Mouse (Mus musculus) MEL (cell line): ENCODE measurements around the gene Dnmt3l. TPM values are rescaled to one million over a fixed set of nuclear protein-coding genes. Genes with fewer than 3 reads are reported as not detected.

Experiments
- DNase-seq: peaks from one replicate; pipeline ENCODE4 v3.0.0; 2011; ENCODE audit warnings: low read depth, low spot score
- H3K27ac ChIP-seq: 2 replicates; pipeline ENCODE4 v1.5.1; 2012; ENCODE audit warnings: low read depth, mild to moderate bottlenecking, control low read depth, low read length, moderate library complexity; ENCODE audit not compliant: control insufficient read depth
- H3K27me3 ChIP-seq, 2 experiments: fragments of 150-350 bp in 1 of 2; sonication (generic) in 1 of 2; 2 replicates each; pipeline ENCODE4 v1.6.1; 2012; ENCODE audit warnings: low read length in 2 of 2, mild to moderate bottlenecking in 2 of 2, improper control_type of control experiment in 1 of 2, moderate library complexity in 1 of 2; ENCODE audit not compliant: insufficient read depth in 2 of 2, control insufficient read depth in 1 of 2
- H3K36me3 ChIP-seq, 2 experiments: 2 replicates each; pipeline ENCODE4 v1.6.1; 2012 to 2014; ENCODE audit warnings: low read length in 2 of 2, improper control_type of control experiment in 1 of 2, inconsistent platforms in 1 of 2, mild to moderate bottlenecking in 1 of 2; ENCODE audit not compliant: insufficient read depth in 2 of 2, control insufficient read depth in 1 of 2
- H3K4me1 ChIP-seq, 2 experiments: fragments of 150-350 bp in 1 of 2; sonication (generic) in 1 of 2; 2 replicates each; pipeline ENCODE4 v1.6.1; 2012; ENCODE audit warnings: low read length in 2 of 2, improper control_type of control experiment in 1 of 2, mild to moderate bottlenecking in 1 of 2; ENCODE audit not compliant: insufficient read depth in 2 of 2, control insufficient read depth in 1 of 2
- H3K4me3 ChIP-seq, 2 experiments: fragments of 150-350 bp in 1 of 2; sonication (generic) in 1 of 2; 2 replicates each; pipeline ENCODE4 v1.5.1; 2012; ENCODE audit warnings: low read depth in 2 of 2, low read length in 2 of 2, mild to moderate bottlenecking in 2 of 2, moderate library complexity in 2 of 2, control low read depth in 1 of 2, improper control_type of control experiment in 1 of 2; ENCODE audit not compliant: control insufficient read depth in 1 of 2, insufficient read depth in 1 of 2
- H3K79me2 ChIP-seq: 2 replicates; pipeline ENCODE4 v1.6.1; 2012; ENCODE audit warnings: mild to moderate bottlenecking, low read length, moderate library complexity; ENCODE audit not compliant: control insufficient read depth, poor library complexity, insufficient read depth
- H3K9ac ChIP-seq: 2 replicates; pipeline ENCODE4 v1.6.1; 2012; ENCODE audit warnings: low read depth, mild to moderate bottlenecking, control low read depth, low read length, moderate library complexity; ENCODE audit not compliant: control insufficient read depth, poor library complexity, severe bottlenecking
- H3K9me3 ChIP-seq: fragments of 150-350 bp; sonication (generic); replicated peaks from 2 replicates; pipeline ENCODE4 v1.6.1; 2012; ENCODE audit warnings: mild to moderate bottlenecking, low read length, improper control_type of control experiment, moderate library complexity; ENCODE audit not compliant: insufficient read depth
- CHD1 ChIP-seq: IDR thresholded peaks from 2 replicates; pipeline ENCODE4 v1.6.1; 2012; ENCODE audit warnings: low read depth, mild to moderate bottlenecking, inconsistent platforms, low read length, improper control_type of control experiment
- CHD2 ChIP-seq: IDR thresholded peaks from 2 replicates; pipeline ENCODE4 v1.6.1; 2011; ENCODE audit warnings: low read length, improper control_type of control experiment
- CTCF ChIP-seq, 3 experiments: IDR thresholded peaks in 2 of 3; conservative IDR thresholded peaks in 1 of 3; 2 replicates each; pipeline ENCODE4 v1.5.1; 2011 to 2012; ENCODE audit warnings: low read length in 3 of 3, low read depth in 2 of 3, mild to moderate bottlenecking in 2 of 3, improper control_type of control experiment in 1 of 3, inconsistent platforms in 1 of 3, mixed read lengths in 1 of 3, moderate library complexity in 1 of 3; ENCODE audit not compliant: control insufficient read depth in 1 of 3, insufficient read depth in 1 of 3, poor library complexity in 1 of 3, severe bottlenecking in 1 of 3
- E2F4 ChIP-seq: IDR thresholded peaks from 2 replicates; pipeline ENCODE4 v1.6.1; 2011; ENCODE audit warnings: low read depth, low read length, improper control_type of control experiment, borderline replicate concordance
- ELF1 ChIP-seq: IDR thresholded peaks from 2 replicates; pipeline ENCODE4 v1.6.1; 2014; ENCODE audit warnings: low read depth, mild to moderate bottlenecking, inconsistent platforms, low read length, improper control_type of control experiment, moderate library complexity
- ETS1 ChIP-seq: IDR thresholded peaks from 2 replicates; pipeline ENCODE4 v1.6.1; 2012; ENCODE audit warnings: low read depth, mild to moderate bottlenecking, inconsistent platforms, low read length, improper control_type of control experiment, moderate library complexity
- GABPA ChIP-seq: IDR thresholded peaks from 2 replicates; pipeline ENCODE4 v1.6.1; 2012; ENCODE audit warnings: low read depth, mild to moderate bottlenecking, inconsistent platforms, low read length, improper control_type of control experiment, moderate library complexity
- GATA1 ChIP-seq: IDR thresholded peaks from 2 replicates; pipeline ENCODE4 v1.6.1; 2011; ENCODE audit warnings: low read depth, low read length, improper control_type of control experiment
- MAFK ChIP-seq: IDR thresholded peaks from 2 replicates; pipeline ENCODE4 v1.6.1; 2011; ENCODE audit warnings: low read depth, mild to moderate bottlenecking, low read length, improper control_type of control experiment, borderline replicate concordance
- MAX ChIP-seq: IDR thresholded peaks from 2 replicates; pipeline ENCODE4 v1.6.1; 2011; ENCODE audit warnings: low read length, improper control_type of control experiment
- MXI1 ChIP-seq: IDR thresholded peaks from 2 replicates; pipeline ENCODE4 v1.6.1; 2011; ENCODE audit warnings: mild to moderate bottlenecking, low read depth, low read length, improper control_type of control experiment
- MYB ChIP-seq: IDR thresholded peaks from 2 replicates; pipeline ENCODE4 v1.6.1; 2011; ENCODE audit warnings: mild to moderate bottlenecking, low read depth, low read length, improper control_type of control experiment
- POLR2A ChIP-seq, 2 experiments: IDR thresholded peaks; 2 replicates each; pipeline ENCODE4 v1.6.1; 2011 to 2012; ENCODE audit warnings: low read length in 2 of 2, mild to moderate bottlenecking in 2 of 2, control low read depth in 1 of 2, improper control_type of control experiment in 1 of 2, low read depth in 1 of 2, moderate library complexity in 1 of 2; ENCODE audit not compliant: control insufficient read depth in 1 of 2, insufficient read depth in 1 of 2, poor library complexity in 1 of 2
- POLR2AphosphoS5 ChIP-seq: IDR thresholded peaks from 2 replicates; pipeline ENCODE4 v1.6.1; 2012; ENCODE audit warnings: low read depth, borderline replicate concordance, mild to moderate bottlenecking, inconsistent platforms, low read length, moderate library complexity, mixed read lengths
- RAD21 ChIP-seq: IDR thresholded peaks from 2 replicates; pipeline ENCODE4 v1.6.1; 2011; ENCODE audit warnings: mild to moderate bottlenecking, low read depth, low read length, improper control_type of control experiment
- RCOR1 ChIP-seq: IDR thresholded peaks from 2 replicates; pipeline ENCODE4 v1.6.1; 2012; ENCODE audit warnings: low read depth, mild to moderate bottlenecking, inconsistent platforms, low read length, improper control_type of control experiment
- SIN3A ChIP-seq: IDR thresholded peaks from 2 replicates; pipeline ENCODE4 v1.6.1; 2012; ENCODE audit warnings: low read length, improper control_type of control experiment, inconsistent platforms
- SMC3 ChIP-seq: IDR thresholded peaks from 2 replicates; pipeline ENCODE4 v1.6.1; 2011; ENCODE audit warnings: low read depth, low read length, improper control_type of control experiment
- TAL1 ChIP-seq: IDR thresholded peaks from 2 replicates; pipeline ENCODE4 v1.6.1; 2012; ENCODE audit warnings: mild to moderate bottlenecking, inconsistent platforms, low read length, moderate library complexity, mixed read lengths
- TBP ChIP-seq: IDR thresholded peaks from 2 replicates; pipeline ENCODE4 v1.8.0; 2011; ENCODE audit warnings: low read depth, low read length, improper control_type of control experiment
- TCF12 ChIP-seq: IDR thresholded peaks from 2 replicates; pipeline ENCODE4 v1.6.1; 2014; ENCODE audit warnings: low read depth, mild to moderate bottlenecking, inconsistent platforms, low read length, improper control_type of control experiment, moderate library complexity
- UBTF ChIP-seq: IDR thresholded peaks from 2 replicates; pipeline ENCODE4 v1.6.1; 2012; ENCODE audit warnings: low read depth, mild to moderate bottlenecking, inconsistent platforms, low read length, improper control_type of control experiment, moderate library complexity, borderline replicate concordance; ENCODE audit not compliant: insufficient read depth
- USF2 ChIP-seq, 2 experiments: IDR thresholded peaks; 2 replicates each; pipeline ENCODE4 v1.6.1; 2011 to 2012; ENCODE audit warnings: improper control_type of control experiment in 2 of 2, low read length in 2 of 2, borderline replicate concordance in 1 of 2, inconsistent platforms in 1 of 2, low read depth in 1 of 2, mild to moderate bottlenecking in 1 of 2; ENCODE audit not compliant: insufficient read depth in 1 of 2
- ZC3H11A ChIP-seq: IDR thresholded peaks from 2 replicates; pipeline ENCODE4 v1.6.1; 2012; ENCODE audit warnings: low read depth, mild to moderate bottlenecking, inconsistent platforms, low read length, improper control_type of control experiment
- ZMIZ1 ChIP-seq: IDR thresholded peaks from 2 replicates; pipeline ENCODE4 v1.6.1; 2012; ENCODE audit warnings: low read depth, mild to moderate bottlenecking, inconsistent platforms, low read length, improper control_type of control experiment, moderate library complexity
- polyA plus RNA-seq, 2 experiments: library from polyadenylated mRNA; stranded (reverse) in 1 of 2; unstranded in 1 of 2; fragments of >175 nt in 1 of 2; fragments of >200 nt in 1 of 2; gene quantifications; 2 replicates each; pipeline versions ENCODE4 v1.2.1 to v1.2.4; 2012; ENCODE audit warnings: low replicate concordance in 2 of 2, low read depth in 1 of 2; ENCODE audit not compliant: insufficient read length in 2 of 2, insufficient read depth in 1 of 2, missing spikeins in 1 of 2
- total RNA-seq: library from RNA; depleted of rRNA; stranded (reverse); fragments of 300-350 nt; gene quantifications from 2 replicates; pipeline ENCODE4 v1.2.3, GENCODE M21; 2012

Gene Dnmt3l
- total and polyA plus RNA-seq, 3 experiments: not detected

GRCm38 (mm10) chr10:78104555-78105490 is 63.1 kb downstream of the Dnmt3l start:
- Histone ChIP-seq H3K9me3 (no peaks in the 10 kb centered on the region), H3K36me3 (no peaks in the 10 kb centered on the region), H3K9ac (no peak overlapping the region)
- no peak for TF ChIP-seq CTCF (IDR thresholded peaks at IDR 0.05 in 2 of 3, conservative IDR thresholded peaks at IDR 0.05 in 1 of 3; ENCODE audit: control insufficient read depth in 1 of 3, insufficient read depth in 1 of 3, low read depth in 2 of 3, low read length in 3 of 3, poor library complexity in 1 of 3, severe bottlenecking in 1 of 3)
- TF ChIP-seq GATA1: no peak
- no peak for TF ChIP-seq SIN3A
- no peak for TF ChIP-seq ETS1
- TF ChIP-seq SMC3: no peak
- TF ChIP-seq MAFK: no peak
- no peak for TF ChIP-seq CHD1
- no peak for TF ChIP-seq POLR2A (IDR thresholded peaks at IDR 0.05; ENCODE audit: control insufficient read depth in 1 of 2, insufficient read depth in 1 of 2, low read depth in 1 of 2, low read length in 2 of 2, poor library complexity in 1 of 2)
- no peak for TF ChIP-seq UBTF
- TF ChIP-seq TBP: no peak
- no peak for TF ChIP-seq TAL1
- no peak for TF ChIP-seq MAX
- TF ChIP-seq MXI1: no peak
- no peak for TF ChIP-seq CHD2
- no peak for TF ChIP-seq GABPA
- TF ChIP-seq TCF12: no peak
- TF ChIP-seq USF2 (IDR thresholded peaks at IDR 0.05; ENCODE audit: borderline replicate concordance in 1 of 2, insufficient read depth in 1 of 2, low read depth in 1 of 2, low read length in 2 of 2): no peak
- no peak for TF ChIP-seq RAD21
- no peak for TF ChIP-seq ZC3H11A
- TF ChIP-seq MYB: no peak
- TF ChIP-seq, all 39 proteins: peak for 0
- DNase-seq: no peak
- no peaks in the 10 kb centered on the region for H3K79me2 ChIP-seq
- peaks cover 0 to 2% of the 10 kb centered on the region in 2 experiments; a peak in 1 of 4 replicates for H3K27me3 ChIP-seq
- H3K4me1 ChIP-seq: no peaks in the 10 kb centered on the region
- no peak overlapping the region for H3K4me3 ChIP-seq
- no peak overlapping the region for H3K27ac ChIP-seq

GRCm38 (mm10) chr10:78105548-78105947 is 63.8 kb downstream of the Dnmt3l start:
- H3K4me3 ChIP-seq: no peak overlapping the region
- H3K4me1 ChIP-seq: no peaks in the 10 kb centered on the region
- H3K9me3 ChIP-seq: no peaks in the 10 kb centered on the region
- H3K9ac ChIP-seq: no peak overlapping the region
- H3K79me2 ChIP-seq: no peaks in the 10 kb centered on the region
- no peak overlapping the region for H3K27ac ChIP-seq
- TF ChIP-seq E2F4 (no peak), TAL1 (no peak), RCOR1 (no peak), POLR2AphosphoS5 (no peak), ZMIZ1 (no peak), ELF1 (no peak), MYB (no peak)
- H3K36me3 ChIP-seq: no peaks in the 10 kb centered on the region
- H3K27me3 ChIP-seq: peaks cover 0 to 2% of the 10 kb centered on the region in 2 experiments; a peak in 1 of 4 replicates
- DNase-seq: no peak
